Mouse (Mus musculus) thymus, adult 2 months (tissue): ENCODE measurements around the gene Kcnd1.

ENCODE experiments used
- CTCF ChIP-seq: fragments of 200-500 bp; IDR thresholded peaks from 2 replicates; pipeline ENCODE4 v1.5.1; 2012; ENCODE audit warnings: mild to moderate bottlenecking, control low read depth, low read length, moderate library complexity, borderline replicate concordance; ENCODE audit not compliant: control insufficient read depth, poor library complexity, insufficient read depth; ENCODE audit errors: extremely low read depth
- POLR2A ChIP-seq: fragments of 200-500 bp; IDR thresholded peaks from 2 replicates; pipeline ENCODE4 v1.6.1; 2012; ENCODE audit warnings: mild to moderate bottlenecking, low read length, control low read depth, moderate library complexity; ENCODE audit not compliant: control insufficient read depth, poor library complexity, insufficient read depth; ENCODE audit errors: extremely low read depth

- no peak for TF ChIP-seq CTCF
- no peak for TF ChIP-seq POLR2A
Observed at GRCm38 (mm10) chrX:7865786-7866185, 43.7 kb downstream of the Kcnd1 start.
